Mouse (Mus musculus): ENCODE measurements around the gene Slc22a12.

GRCm38 (mm10) chr19:6569021-6569420 is 26.2 kb upstream of the Slc22a12 start:
- TF ChIP-seq POLR2A (IDR thresholded peaks at IDR 0.05; ENCODE audit: low read depth, low read length) (no peak), CTCF (conservative IDR thresholded peaks at IDR 0.05; ENCODE audit: insufficient read depth, insufficient read length, low read depth, low read length) (no peak)

Measured in kidney, adult 2 months (tissue).